8 mouse cellular contexts compared by ENCODE assay signal in genomic region chr6:39117584-39118455, GRCm38 (mm10). TPM values are rescaled to one million over a fixed set of nuclear protein-coding genes. Genes with fewer than 3 reads are reported as not detected.
DNase-seq lines count a peak whose midpoint lies in the region; ATAC-seq and TF ChIP-seq lines count a peak whose summit lies in the region.

Parp12 (minus strand) TSS chr6:39118349.

- 3% methylated on average over 90 of the region's 101 CpGs for WGBS in hindbrain, postnatal 0 days

- H3K4me3 ChIP-seq in cortical plate, adult 2 months (ENCODE audit: insufficient read depth, low read length): peak within 1 kb of the TSS; percentile 41
- H3K4me3 ChIP-seq in hindbrain, postnatal 0 days (ENCODE audit: low read length): peak within 1 kb of the TSS; percentile 69

- peak; percentile 70 for DNase-seq in adipocyte (ENCODE audit: low spot score)
- peak; percentile 79 for DNase-seq in gastrocnemius, postnatal 10 days
- DNase-seq in hindbrain, postnatal 0 days (ENCODE audit: low spot score): peak; percentile 67
- peak; percentile 29 to 48 for DNase-seq in left cerebral cortex, postnatal 14 days (ENCODE audit: low spot score in 2 of 2)
- DNase-seq in right cerebral cortex, postnatal 10 days (ENCODE audit: low spot score in 2 of 2): peak; percentile 51 to 61
- peak; percentile 85 for DNase-seq in urinary bladder, postnatal 14 days (ENCODE audit: low spot score)

- H3K36me3 ChIP-seq in hindbrain, postnatal 0 days (ENCODE audit: insufficient read depth, low read length): no peaks in the 10 kb centered on the region

- H3K4me2 ChIP-seq in hindbrain, postnatal 0 days (ENCODE audit: low read depth, low read length): peak within 1 kb of the TSS; percentile 64

- H3K27me3 ChIP-seq in hindbrain, postnatal 0 days (ENCODE audit: insufficient read depth, low read length): no peaks in the 10 kb centered on the region; the same call in 1 of the 2 replicates

- peak within 1 kb of the TSS; percentile 70; the same call in 1 of the 2 replicates for H3K27ac ChIP-seq in cortical plate, adult 2 months (ENCODE audit: insufficient read depth, low read length)
- H3K27ac ChIP-seq in hindbrain, postnatal 0 days: peak within 1 kb of the TSS; percentile 54; the same call in 1 of the 2 replicates

- H3K9ac ChIP-seq in hindbrain, postnatal 0 days (replicated peaks; ENCODE audit: low read length): peak within 1 kb of the TSS; percentile 65

- TF ChIP-seq CTCF in cortical plate, adult 2 months (IDR thresholded peaks at IDR 0.05; ENCODE audit: extremely low read depth, insufficient read depth, low read length): no peak
- no peak for TF ChIP-seq CTCF in hindbrain, postnatal 0 days (IDR thresholded peaks at IDR 0.05; ENCODE audit: low read depth)

- intact Hi-C loops in left cerebral cortex, postnatal 14 days (cut with DNase I): no loop called here

- no peak for TF ChIP-seq POLR2A in cortical plate, adult 2 months (IDR thresholded peaks at IDR 0.05; ENCODE audit: extremely low read depth, insufficient read depth, low read length)

- no peaks in the 10 kb centered on the region for H3K4me1 ChIP-seq in cortical plate, adult 2 months (ENCODE audit: control insufficient read depth, insufficient read depth, low read length)
- H3K4me1 ChIP-seq in hindbrain, postnatal 0 days (ENCODE audit: insufficient read depth, low read length): no peaks in the 10 kb centered on the region

- ATAC-seq in hindbrain, postnatal 0 days: peak; percentile 81
- ATAC-seq in megakaryocyte progenitor cell, adult 5-6 weeks (replicated peaks; ENCODE audit: poor library complexity): peak; percentile 82

- no peaks in the 10 kb centered on the region for H3K9me3 ChIP-seq in hindbrain, postnatal 0 days (ENCODE audit: low read length)

RNA-seq across cellular contexts. Expression of gene Parp12, which starts in this region (rescaled TPM):
- polyA plus RNA-seq in cortical plate, adult 2 months (2012; rRNA removed): 17.1 and 19.3 TPM in 2 replicates
- total RNA-seq in gastrocnemius, postnatal 10 days (2021): 1 to 10 TPM; 5.9 to 6.6 TPM
- total RNA-seq in hindbrain, postnatal 0 days (2014; rRNA removed): 8.7 and 11.5 TPM in 2 replicates
- polyA plus RNA-seq in hindbrain, postnatal 0 days (2015; fragmentation: Nextera tagmentation; extraction: Ambion mirVana): 3.5 and 4.6 TPM in 2 replicates
- 1 to 10 TPM; 3.3 to 3.6 TPM for total RNA-seq in left cerebral cortex, postnatal 14 days (2021)
- total RNA-seq in megakaryocyte progenitor cell, adult 5-6 weeks (2015): 2.4 and 2.7 TPM in 2 replicates
- total RNA-seq in megakaryocyte progenitor cell, adult 5-6 weeks (2017): 3.0 and 7.4 TPM in 2 replicates

Comparison
In these comparisons a context has a peak if more than half of its experiments do, and no peak if none do; other contexts are left out.
1. Peak in every context shown above with its lines: DNase-seq, ATAC-seq, H3K4me3 ChIP-seq and H3K27ac ChIP-seq.